Mouse (Mus musculus): Measurements from ENCODE around the gene Taar8b. TPM values are rescaled to one million over a fixed set of nuclear protein-coding genes. Genes with fewer than 3 reads are reported as not detected.

Taar8b gene
- polyA plus RNA-seq, 1 experiment: not detected

DNA sequence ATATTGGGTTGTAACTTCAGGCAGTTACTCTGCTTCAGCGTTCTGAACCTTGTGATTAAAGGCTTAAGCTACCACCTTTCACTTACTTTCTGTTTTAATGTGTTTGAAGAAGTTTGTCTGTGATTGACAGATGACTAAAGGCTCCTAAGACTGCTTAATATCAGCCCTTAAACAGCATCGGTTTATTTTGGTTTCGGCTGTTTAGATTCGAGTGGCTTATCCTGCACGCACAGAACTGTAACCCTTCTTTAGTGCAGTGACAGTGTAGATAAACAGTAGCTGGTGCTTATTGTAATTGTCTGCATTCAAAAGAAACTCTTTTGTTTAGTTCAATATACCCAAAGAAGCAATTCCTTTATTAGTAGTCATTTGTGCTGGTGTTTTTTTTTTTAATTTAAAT, 40.1 kb downstream of the Taar8b start:
- Histone ChIP-seq H3K4me3 (ENCODE audit: insufficient read depth, low read length) (no peak overlapping the region), H3K4me1 (ENCODE audit: control insufficient read depth, insufficient read depth, low read length) (no peaks in the 10 kb centered on the region), H3K27ac (ENCODE audit: insufficient read depth, low read length) (no peak overlapping the region)
- TF ChIP-seq CTCF (IDR thresholded peaks at IDR 0.05; ENCODE audit: extremely low read depth, insufficient read depth, low read length): no peak

GRCm38 (mm10) chr10:24049210-24049609, 42.9 kb downstream of the Taar8b start, which contains the start of gene Taar7f:
Taar7f (plus strand) TSS chr10:24049510.
- H3K4me3 ChIP-seq (ENCODE audit: insufficient read depth, low read length): no peak within 1 kb of the TSS
- TF ChIP-seq CTCF (IDR thresholded peaks at IDR 0.05; ENCODE audit: extremely low read depth, insufficient read depth, low read length) (no peak), POLR2A (IDR thresholded peaks at IDR 0.05; ENCODE audit: extremely low read depth, insufficient read depth, low read length) (no peak)
- H3K27ac ChIP-seq (ENCODE audit: insufficient read depth, low read length): no peak within 1 kb of the TSS
- H3K4me1 ChIP-seq (ENCODE audit: control insufficient read depth, insufficient read depth, low read length): no peaks in the 10 kb centered on the region

Other genes with a start within 250 kb of the Taar8b start
- 0.09 TPM in 1 of 2 replicates, not detected in the other for gene Vnn3, start 240.8 kb downstream of the Taar8b start, polyA plus RNA-seq (2012; rRNA removed)
- gene Vnn1, start 197.6 kb downstream of the Taar8b start, polyA plus RNA-seq (2012; rRNA removed): 0.28 and 0.88 TPM in 2 replicates
- gene Taar1, start 171.9 kb downstream of the Taar8b start, polyA plus RNA-seq (2012; rRNA removed): not detected in 2 replicates
- gene Taar2, start 153.7 kb downstream of the Taar8b start, polyA plus RNA-seq (2012; rRNA removed): not detected in 2 replicates
- gene Taar3, start 142.7 kb downstream of the Taar8b start, polyA plus RNA-seq (2012; rRNA removed): not detected in 2 replicates
- gene Taar4, start 131.8 kb downstream of the Taar8b start, polyA plus RNA-seq (2012; rRNA removed): not detected in 2 replicates
- gene Taar5, start 121.6 kb downstream of the Taar8b start, polyA plus RNA-seq (2012; rRNA removed): not detected in 2 replicates
- not detected in 2 replicates for gene Taar6, start 106.6 kb downstream of the Taar8b start, polyA plus RNA-seq (2012; rRNA removed)
- not detected in 2 replicates for gene Taar7a, start 98.8 kb downstream of the Taar8b start, polyA plus RNA-seq (2012; rRNA removed)
- gene Taar7b, start 92.4 kb downstream of the Taar8b start, polyA plus RNA-seq (2012; rRNA removed): not detected in 2 replicates
- gene Taar7d, start 65.1 kb downstream of the Taar8b start, polyA plus RNA-seq (2012; rRNA removed): not detected in 2 replicates
- not detected in 2 replicates for gene Taar7e, start 54.7 kb downstream of the Taar8b start, polyA plus RNA-seq (2012; rRNA removed)
- gene Taar7f, start 42.8 kb downstream of the Taar8b start, polyA plus RNA-seq (2012; rRNA removed): not detected in 2 replicates
- gene Taar8a, start 15.8 kb downstream of the Taar8b start, polyA plus RNA-seq (2012; rRNA removed): not detected in 2 replicates
- gene Taar8c, start 9.6 kb upstream of the Taar8b start, polyA plus RNA-seq (2012; rRNA removed): not detected in 2 replicates
- gene Taar9, start 17.2 kb upstream of the Taar8b start, polyA plus RNA-seq (2012; rRNA removed): not detected in 2 replicates
- 143 and 154 TPM in 2 replicates for gene Stx7, start 57.0 kb upstream of the Taar8b start, polyA plus RNA-seq (2012; rRNA removed)
- gene Moxd1, start 131.2 kb upstream of the Taar8b start, polyA plus RNA-seq (2012; rRNA removed): 4.5 and 5.6 TPM in 2 replicates